In the genomic region with DNA sequence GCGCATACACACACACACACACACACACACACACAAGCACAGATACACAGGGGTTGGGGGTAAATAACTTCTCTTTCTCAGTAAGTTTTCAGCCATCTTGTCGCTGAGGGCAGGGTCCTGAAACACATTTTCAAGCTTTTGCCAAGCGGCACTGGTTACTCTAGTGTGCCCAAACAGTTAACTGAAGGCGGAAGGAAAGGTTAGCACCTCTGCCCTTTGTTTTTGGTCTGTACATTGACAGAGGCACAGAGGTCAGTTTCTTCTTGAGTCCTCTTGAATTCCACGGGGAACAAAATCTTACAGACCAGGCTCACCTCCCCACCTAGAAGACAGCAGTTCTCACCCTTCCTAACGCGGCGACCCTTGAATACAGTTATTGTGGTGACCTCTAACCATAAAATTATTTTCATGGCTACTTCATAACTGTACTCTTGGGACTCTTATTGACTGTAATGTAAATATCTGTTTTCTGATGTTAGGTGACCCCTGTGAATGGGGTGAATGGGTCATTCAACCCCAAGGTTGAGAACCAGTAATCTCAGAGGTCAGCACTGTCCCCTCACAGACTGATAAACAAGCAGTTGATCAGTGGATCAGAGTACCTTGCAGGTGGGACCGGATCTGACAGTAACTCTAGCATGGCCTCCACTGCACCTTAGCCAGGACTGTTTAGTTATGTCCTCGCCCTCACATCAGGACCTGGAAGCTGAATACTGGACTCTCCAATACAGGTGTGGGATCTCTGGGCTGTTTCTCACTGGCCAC, we compare ENCODE assay signal across 22 mouse cellular contexts. TPM values are rescaled to one million over a fixed set of nuclear protein-coding genes. Genes with fewer than 3 reads are reported as not detected.
DNase-seq lines count a peak whose midpoint lies in the region; ATAC-seq and TF ChIP-seq lines count a peak whose summit lies in the region.
"Had no signal": no experiment of that assay in that cellular context is flagged by ENCODE, and none has a peak within 500 bp of the region (broad histone marks: within the 10 kb centered on the region; RNA-seq: fewer than 3 reads in every experiment).

No protein-coding gene starts in this region.

- no peak for TF ChIP-seq EP300 in liver, postnatal 0 days (IDR thresholded peaks at IDR 0.05; ENCODE audit: low read depth)

- no peak overlapping the region for H3K4me2 ChIP-seq in kidney, embryonic 14.5 days (replicated peaks; ENCODE audit: low read depth, low read length)
- peak overlapping the region; percentile 20; the same call in 1 of the 2 replicates for H3K4me2 ChIP-seq in lung, embryonic 15.5 days
- peak overlapping the region; percentile 21; the same call in 1 of the 2 replicates for H3K4me2 ChIP-seq in liver, embryonic 13.5 days
- H3K4me2 ChIP-seq in liver, postnatal 0 days (ENCODE audit: low read depth, low read length), result peak overlapping the region; percentile 34
- H3K4me2 ChIP-seq: forebrain, embryonic 15.5 days; heart, embryonic 11.5 days; limb, embryonic 13.5 days; midbrain, embryonic 12.5 days; neural tube, embryonic 15.5 days had no signal

- no peak for ATAC-seq in kidney, embryonic 14.5 days (ENCODE audit: low FRiP score, low TSS enrichment)
- ATAC-seq in lung, embryonic 15.5 days (ENCODE audit: borderline replicate concordance, extremely low read depth, low FRiP score, low TSS enrichment), result no peak
- ATAC-seq in liver, embryonic 13.5 days (ENCODE audit: low read depth), result peak; percentile 53
- ATAC-seq in liver, postnatal 0 days, result peak; percentile 68
- ATAC-seq: forebrain, embryonic 15.5 days; Patski had no signal

- H3K27ac ChIP-seq in kidney, embryonic 14.5 days (ENCODE audit: low read depth, low read length), result no peak overlapping the region
- no peak overlapping the region for H3K27ac ChIP-seq in lung, embryonic 15.5 days
- peak overlapping the region; percentile 50 for H3K27ac ChIP-seq in liver, embryonic 13.5 days
- peak overlapping the region; percentile 73 for H3K27ac ChIP-seq in liver, postnatal 0 days (ENCODE audit: low read depth)
- H3K27ac ChIP-seq: embryonic facial prominence, embryonic 10.5 days; forebrain, embryonic 15.5 days; limb, embryonic 13.5 days; midbrain, embryonic 12.5 days; neural tube, embryonic 15.5 days had no signal

- H3K9me3 ChIP-seq in kidney, embryonic 14.5 days (ENCODE audit: control insufficient read depth, low read length), result no peaks in the 10 kb centered on the region
- no peaks in the 10 kb centered on the region for H3K9me3 ChIP-seq in lung, embryonic 15.5 days
- H3K9me3 ChIP-seq in liver, embryonic 13.5 days (replicated peaks), result no peaks in the 10 kb centered on the region
- H3K9me3 ChIP-seq in liver, postnatal 0 days (ENCODE audit: low read length), result no peaks in the 10 kb centered on the region
- H3K9me3 ChIP-seq: embryonic facial prominence, embryonic 10.5 days; forebrain, embryonic 15.5 days; G1E; limb, embryonic 13.5 days; midbrain, embryonic 12.5 days; neural tube, embryonic 15.5 days had no signal

- H3K4me3 ChIP-seq in kidney, embryonic 14.5 days (ENCODE audit: low read length), result no peak overlapping the region
- no peak overlapping the region for H3K4me3 ChIP-seq in lung, embryonic 15.5 days
- H3K4me3 ChIP-seq in liver, embryonic 13.5 days (replicated peaks), result 0 out of 2 replicates have a peak overlapping the region, but pooled peaks have one; percentile 4
- no peak overlapping the region; the same call in 1 of the 2 replicates for H3K4me3 ChIP-seq in liver, postnatal 0 days (ENCODE audit: low read depth, low read length)
- H3K4me3 ChIP-seq: embryonic facial prominence, embryonic 10.5 days; forebrain, embryonic 15.5 days; limb, embryonic 13.5 days; midbrain, embryonic 12.5 days; neural tube, embryonic 15.5 days had no signal

- H3K36me3 ChIP-seq in kidney, embryonic 14.5 days (ENCODE audit: control insufficient read depth, insufficient read depth, low read length), result peaks cover 3% of the 10 kb centered on the region; the same call in 1 of the 2 replicates
- H3K36me3 ChIP-seq in lung, embryonic 15.5 days, result no peaks in the 10 kb centered on the region
- H3K36me3 ChIP-seq in liver, embryonic 13.5 days, result no peaks in the 10 kb centered on the region
- H3K36me3 ChIP-seq in liver, postnatal 0 days (replicated peaks; ENCODE audit: insufficient read depth, low read length), result no peaks in the 10 kb centered on the region

- H3K27me3 ChIP-seq in kidney, embryonic 14.5 days (ENCODE audit: control insufficient read depth, insufficient read depth, low read length), result no peaks in the 10 kb centered on the region
- no peaks in the 10 kb centered on the region for H3K27me3 ChIP-seq in lung, embryonic 15.5 days
- H3K27me3 ChIP-seq in liver, embryonic 13.5 days, result no peaks in the 10 kb centered on the region
- H3K27me3 ChIP-seq in liver, postnatal 0 days (ENCODE audit: insufficient read depth, low read length), result no peaks in the 10 kb centered on the region
- H3K27me3 ChIP-seq: CH12.LX; forebrain, embryonic 15.5 days; limb, embryonic 13.5 days; midbrain, embryonic 12.5 days; neural tube, embryonic 15.5 days; Patski had no signal

- 71% methylated on average over 10 of the region's 10 CpGs for WGBS in kidney, embryonic 14.5 days
- 50% methylated on average over 10 of the region's 10 CpGs for WGBS in lung, embryonic 15.5 days
- 61% methylated on average over 10 of the region's 10 CpGs for WGBS in liver, embryonic 13.5 days (ENCODE audit: insufficient replicate concordance)
- 60% methylated on average over 10 of the region's 10 CpGs for WGBS in liver, postnatal 0 days (ENCODE audit: insufficient replicate concordance)

- DNase-seq in kidney, adult 11 months, result peak; percentile 9
- no peak for DNase-seq in lung, postnatal 36 days
- no peak for DNase-seq in liver, embryonic 13.5 days
- DNase-seq in liver, postnatal 0 days, result no peak
- DNase-seq in left cerebral cortex, adult 9 months (ENCODE audit: low spot score in 2 of 2), result no peak
- DNase-seq: adrenal gland, postnatal 36 days; B cell, adult 2 months; cerebellum, adult 9-11 months; heart, postnatal 14 days; kidney, postnatal 4 days; thymus, postnatal 25 days had no signal

- no peak overlapping the region for H3K9ac ChIP-seq in kidney, embryonic 14.5 days (ENCODE audit: low read depth, low read length)
- no peak overlapping the region for H3K9ac ChIP-seq in lung, embryonic 15.5 days
- no peak overlapping the region for H3K9ac ChIP-seq in liver, embryonic 13.5 days
- peak overlapping the region; percentile 22 for H3K9ac ChIP-seq in liver, postnatal 0 days (replicated peaks)
- H3K9ac ChIP-seq: forebrain, embryonic 15.5 days; limb, embryonic 13.5 days; midbrain, embryonic 12.5 days; neural tube, embryonic 15.5 days had no signal

- TF ChIP-seq CTCF in liver, postnatal 0 days (IDR thresholded peaks at IDR 0.05; ENCODE audit: low read depth), result no peak

- H3K4me1 ChIP-seq in kidney, embryonic 14.5 days (ENCODE audit: control insufficient read depth, insufficient read depth, low read length), result no peaks in the 10 kb centered on the region
- peaks cover 5% of the 10 kb centered on the region; the same call in 1 of the 2 replicates for H3K4me1 ChIP-seq in lung, embryonic 15.5 days
- H3K4me1 ChIP-seq in liver, embryonic 13.5 days (replicated peaks), result peaks cover under 1% of the 10 kb centered on the region
- peaks cover 6% of the 10 kb centered on the region for H3K4me1 ChIP-seq in liver, postnatal 0 days (ENCODE audit: insufficient read depth)

RNA-seq across cellular contexts. Expression of gene Senp5, which starts 5.6 kb away (rescaled TPM):
- 10.2 and 11.6 TPM in 2 replicates for polyA plus RNA-seq in kidney, embryonic 14.5 days (2014; fragmentation: Nextera tagmentation; extraction: Ambion mirVana)
- 12.2 and 13.5 TPM in 2 replicates for polyA plus RNA-seq in lung, embryonic 15.5 days (2015; fragmentation: Nextera tagmentation; extraction: Ambion mirVana)
- polyA plus RNA-seq in liver, embryonic 13.5 days (2015; fragmentation: Nextera tagmentation; extraction: Ambion mirVana), result 6.4 and 7.9 TPM in 2 replicates
- 3.7 and 3.8 TPM in 2 replicates for polyA plus RNA-seq in liver, postnatal 0 days (2015; fragmentation: Nextera tagmentation; extraction: Ambion mirVana)

Comparison
In these comparisons a context has a peak if more than half of its experiments do, and no peak if none do; other contexts are left out.
1. ATAC-seq: peak in liver, embryonic 13.5 days (single experiment) and liver, postnatal 0 days (single experiment); none in kidney, embryonic 14.5 days (single experiment) and lung, embryonic 15.5 days (single experiment).
2. H3K27ac ChIP-seq: peak in liver, embryonic 13.5 days (single experiment) and liver, postnatal 0 days (single experiment); none in kidney, embryonic 14.5 days (single experiment) and lung, embryonic 15.5 days (single experiment).